Mouse (Mus musculus) heart, postnatal 36 days (tissue): Measurements from ENCODE around the gene Tmem201. TPM values are rescaled to one million over a fixed set of nuclear protein-coding genes. Genes with fewer than 3 reads are reported as not detected.
A peak's percentile ranks its signal among the peaks of the same experiment; 100 is the strongest.

Experiments used
- DNase-seq, 2 experiments: peaks; one replicate each; pipeline ENCODE4 v3.0.0; 2021 to 2022
- intact Hi-C: fragments of 180-260 bp; cut with DNase I; formaldehyde crosslinking; loops from one replicate; pipeline ENCODE4 v1.15.1; 2025
- total RNA-seq, 2 experiments: library from RNA; stranded (reverse); gene quantifications; 2 replicates each; pipeline ENCODE4 v1.2.3; 2021

The Tmem201 gene
- total RNA-seq, 2 experiments from 2014 or later: 87.7 to 90.5 TPM

GRCm38 (mm10) chr4:149691368-149691767 is 46.5 kb downstream of the Tmem201 start:
- no peak for DNase-seq
- intact Hi-C loops: no loop called here

- intact Hi-C loops: no loop called here
- no peak for DNase-seq
Observed at GRCm38 (mm10) chr4:149690828-149691280, 47.0 kb downstream of the Tmem201 start.

GRCm38 (mm10) chr4:149689822-149690700 is 47.8 kb downstream of the Tmem201 start:
- intact Hi-C loops: no loop called here
- DNase-seq: no peak

- no peak for DNase-seq
- intact Hi-C loops: no loop called here
Observed at GRCm38 (mm10) chr4:149688861-149689260, 49.0 kb downstream of the Tmem201 start.

GRCm38 (mm10) chr4:149684841-149685623 is 52.8 kb downstream of the Tmem201 start:
- intact Hi-C loops: no loop called here
- DNase-seq: no peak

GRCm38 (mm10) chr4:149683875-149684274 is 54.0 kb downstream of the Tmem201 start:
- intact Hi-C loops: no loop called here
- DNase-seq: no peak

- intact Hi-C loops: no loop called here
- DNase-seq: no peak
Observed at GRCm38 (mm10) chr4:149679056-149679770, 58.6 kb downstream of the Tmem201 start.

- intact Hi-C loops: no loop called here
- no peak for DNase-seq
Observed at GRCm38 (mm10) chr4:149678006-149678405, 59.8 kb downstream of the Tmem201 start.

GRCm38 (mm10) chr4:149675378-149676261 is 62.2 kb downstream of the Tmem201 start:
- intact Hi-C loops: no loop called here
- peak; percentile 77 to 78 for DNase-seq

GRCm38 (mm10) chr4:149674814-149675377 is 62.9 kb downstream of the Tmem201 start:
- intact Hi-C loops: no loop called here
- DNase-seq: no peak

- no peak for DNase-seq
- intact Hi-C loops: no loop called here
Observed at GRCm38 (mm10) chr4:149672747-149673146, 65.1 kb downstream of the Tmem201 start.

- intact Hi-C loops: no loop called here
- DNase-seq: no peak
Observed at GRCm38 (mm10) chr4:149671175-149671574, 66.7 kb downstream of the Tmem201 start.

- DNase-seq: no peak
- intact Hi-C loops: no loop called here
Observed at GRCm38 (mm10) chr4:149665692-149666090, 72.2 kb downstream of the Tmem201 start.

Other genes with a start within 250 kb of the Tmem201 start
- gene Ctnnbip1, start 219.8 kb downstream of the Tmem201 start, total RNA-seq: 10 to 100 TPM; 29.9 to 33.3 TPM
- 10 to 100 TPM; 89.5 to 92.1 TPM for gene Clstn1, start 151.6 kb downstream of the Tmem201 start, total RNA-seq
- gene Pik3cd, start 35.5 kb downstream of the Tmem201 start, total RNA-seq: 1 to 10 TPM; 4.3 to 5.9 TPM
- gene Slc25a33, start 36.2 kb upstream of the Tmem201 start, total RNA-seq: 10 to 100 TPM; 27.0 to 45.2 TPM
- 10 to 100 TPM; 35.1 to 37.7 TPM for gene Spsb1, start 217.0 kb upstream of the Tmem201 start, total RNA-seq